Mouse (Mus musculus) CD4-positive helper T cell, adult 2 months (primary cell): ENCODE results near the gene Kctd13.

Experiments
- DNase-seq: peaks from one replicate; pipeline ENCODE4 v3.0.0-alpha.2; 2012; ENCODE audit warnings: low read depth, missing footprints, low spot score

Gene Kctd13

GRCm38 (mm10) chr7:126981601-126982000, 52.9 kb downstream of the Kctd13 start:
- no peak for DNase-seq

DNA sequence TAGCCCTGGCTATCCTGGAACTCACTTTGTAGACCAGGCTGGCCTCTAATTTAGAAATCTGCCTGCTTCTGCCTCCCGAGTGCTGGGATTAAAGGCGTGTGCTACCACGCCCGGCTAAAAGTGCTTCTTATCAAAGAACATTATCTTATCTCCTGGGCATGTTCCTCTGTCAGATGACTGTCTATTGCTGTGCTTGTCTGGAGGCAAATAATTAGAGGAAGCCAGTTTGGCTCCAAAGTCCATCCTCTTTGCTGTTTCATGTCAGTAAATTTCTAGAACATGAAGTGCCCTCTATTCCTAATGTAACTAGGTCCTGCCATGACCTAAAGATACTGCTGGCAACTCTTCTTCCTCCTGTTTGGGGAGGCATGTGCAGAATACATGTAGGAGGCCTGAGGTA, 53.4 kb downstream of the Kctd13 start:
- DNase-seq = no peak

- DNase-seq = no peak
Observed at GRCm38 (mm10) chr7:126983113-126983512, 54.4 kb downstream of the Kctd13 start.

GRCm38 (mm10) chr7:126984667-126985444, 56.2 kb downstream of the Kctd13 start:
- DNase-seq = no peak

- DNase-seq = peak; percentile 51
Observed at GRCm38 (mm10) chr7:126986319-126986718, 57.6 kb downstream of the Kctd13 start.

DNA sequence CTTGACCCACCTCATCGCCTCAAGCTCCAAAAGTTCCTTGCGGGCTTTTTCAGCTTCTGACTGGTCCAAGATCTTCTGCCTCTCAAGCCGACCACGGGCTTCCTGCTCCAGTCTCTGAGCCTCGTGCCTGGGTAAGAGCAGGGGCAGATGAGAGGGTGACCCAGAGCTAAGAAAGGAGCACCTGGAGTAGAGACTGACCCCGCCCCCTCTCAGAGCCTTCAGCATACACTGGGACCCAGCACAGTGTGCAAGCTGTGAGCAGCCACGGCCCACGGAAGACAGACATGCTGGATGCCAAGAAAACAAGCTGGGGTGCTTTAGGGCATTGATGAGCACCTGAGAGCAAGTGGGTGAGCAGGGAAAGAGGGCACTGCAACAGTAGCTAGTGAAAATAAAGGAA, 60.1 kb downstream of the Kctd13 start:
- no peak for DNase-seq
